Mouse (Mus musculus) bone marrow macrophage, adult 2 months (primary cell): Measurements from ENCODE around the gene Ythdf2.

Source experiments
- CTCF ChIP-seq: IDR thresholded peaks from 2 replicates; pipeline ENCODE4 v1.5.1; 2012; ENCODE audit warnings: low read depth, mild to moderate bottlenecking, low read length, moderate library complexity
- POLR2A ChIP-seq: IDR thresholded peaks from 2 replicates; pipeline ENCODE4 v1.6.1; 2012; ENCODE audit warnings: mild to moderate bottlenecking, low read depth, low read length, borderline replicate concordance

DNA sequence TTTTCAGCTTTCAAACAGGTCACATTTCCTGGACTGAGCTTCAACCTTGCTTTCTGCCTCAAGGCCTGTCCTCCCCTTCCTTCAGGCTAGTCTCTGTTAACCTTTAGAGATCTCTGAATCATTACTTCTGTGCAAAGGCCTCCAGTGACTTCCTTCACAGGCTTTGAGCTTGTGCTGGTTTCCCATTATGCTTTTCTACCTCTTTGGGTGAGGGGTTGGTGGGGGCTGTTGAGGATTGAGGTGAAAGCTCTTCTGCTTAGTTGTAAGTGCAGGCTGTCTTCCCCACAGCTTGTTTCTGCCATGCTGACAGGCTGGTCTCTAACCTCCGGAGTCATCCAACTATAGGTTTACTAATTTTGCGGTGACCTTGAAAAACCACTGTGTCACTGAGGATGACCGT lies 44.3 kb upstream of the Ythdf2 start:
- TF ChIP-seq CTCF = no peak
- TF ChIP-seq POLR2A = no peak
